Mouse (Mus musculus) kidney, adult 10 weeks (tissue): Measurements from ENCODE around the gene Abca3. TPM values are rescaled to one million over a fixed set of nuclear protein-coding genes. Genes with fewer than 3 reads are reported as not detected.

Experiments used
- polyA plus RNA-seq: library from polyadenylated mRNA; stranded (reverse); fragments of 350-450 nt; fragmentation: Illumina TruSeq; extraction: RNeasy Lipid Tissue Mini Kit (QIAGEN cat#74804); gene quantifications from one replicate; pipeline ENCODE4 v1.2.3, GENCODE M21; 2014; ENCODE audit warnings: low read depth, low replicate concordance

The Abca3 gene
- polyA plus RNA-seq = 18.1 TPM

DNA sequence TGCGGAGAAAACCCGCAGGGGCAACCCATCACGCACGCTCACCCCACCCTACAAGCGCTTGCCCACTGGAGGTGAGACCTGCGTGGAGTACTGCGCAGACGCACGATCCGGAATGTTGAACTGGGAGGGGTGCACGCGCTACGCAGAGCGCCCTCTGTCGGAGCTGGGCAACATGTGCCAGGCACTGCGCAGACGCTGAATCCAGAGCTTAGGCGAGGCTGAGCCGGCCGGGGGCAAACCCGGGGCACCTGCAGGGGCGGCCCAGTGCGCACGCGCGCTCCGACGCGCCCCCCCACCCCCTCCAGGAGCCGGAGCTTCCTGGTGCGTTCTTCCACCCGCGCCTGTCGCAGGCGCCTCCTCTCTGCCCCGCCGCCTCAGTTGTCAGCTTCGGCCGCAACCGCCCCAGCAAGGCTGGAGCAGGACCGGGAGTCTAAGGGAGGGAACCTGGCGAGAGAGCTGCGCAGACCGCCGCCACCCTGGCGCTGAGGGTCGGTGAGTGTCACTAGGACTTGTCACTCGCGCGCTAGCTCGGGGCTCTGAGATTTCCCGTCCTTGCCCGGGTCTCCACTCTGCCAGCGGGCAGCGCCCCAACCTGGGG, at the start of gene Abca3:
Gene Abca3, plus strand, starts transcription at position 191 of the 598 bp plus-strand sequence.

DNA sequence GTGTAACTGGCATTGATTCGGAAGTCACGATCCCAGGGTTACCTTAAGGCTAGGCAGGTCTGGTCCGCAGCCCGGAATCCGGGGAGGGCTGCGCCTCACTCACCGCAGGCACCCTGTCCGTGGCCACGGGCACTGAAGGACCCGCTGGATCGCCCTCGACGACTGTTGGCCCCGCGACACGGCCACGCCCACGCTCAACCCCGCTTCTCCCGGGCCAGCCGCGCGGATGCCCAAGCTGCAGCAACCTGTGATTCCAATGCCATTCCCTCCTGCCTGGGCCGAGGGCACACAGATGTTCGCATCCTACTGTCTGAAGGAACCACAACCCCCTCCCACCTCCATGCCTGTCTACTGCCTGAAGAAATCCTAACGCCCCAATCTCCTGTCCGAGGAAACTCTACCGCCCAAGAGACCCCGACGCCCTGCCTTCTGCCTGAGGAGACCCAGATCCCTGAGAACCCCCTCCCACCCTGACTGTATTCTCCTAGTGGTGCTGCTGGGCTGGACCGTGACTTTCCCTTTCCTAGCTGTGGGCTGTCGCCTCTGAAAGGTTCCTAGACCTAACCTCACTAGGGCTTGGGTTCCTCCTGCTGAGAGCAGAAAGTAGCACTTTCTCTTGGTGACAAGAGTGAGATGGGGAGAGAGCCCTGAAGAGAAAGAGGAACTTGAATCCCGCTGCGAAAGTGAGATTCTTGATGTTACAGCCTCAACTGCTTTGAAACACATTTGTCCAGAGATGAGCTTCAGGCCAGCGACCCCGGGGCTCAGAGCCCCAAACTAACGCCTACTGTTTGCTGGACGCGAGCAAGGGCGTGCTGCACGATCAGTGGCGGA, 607 bp upstream of the Abca3 start, which contains the start of gene Abca17:
Gene Abca17, minus strand, starts transcription at position 143 of the 834 bp plus-strand sequence.

DNA sequence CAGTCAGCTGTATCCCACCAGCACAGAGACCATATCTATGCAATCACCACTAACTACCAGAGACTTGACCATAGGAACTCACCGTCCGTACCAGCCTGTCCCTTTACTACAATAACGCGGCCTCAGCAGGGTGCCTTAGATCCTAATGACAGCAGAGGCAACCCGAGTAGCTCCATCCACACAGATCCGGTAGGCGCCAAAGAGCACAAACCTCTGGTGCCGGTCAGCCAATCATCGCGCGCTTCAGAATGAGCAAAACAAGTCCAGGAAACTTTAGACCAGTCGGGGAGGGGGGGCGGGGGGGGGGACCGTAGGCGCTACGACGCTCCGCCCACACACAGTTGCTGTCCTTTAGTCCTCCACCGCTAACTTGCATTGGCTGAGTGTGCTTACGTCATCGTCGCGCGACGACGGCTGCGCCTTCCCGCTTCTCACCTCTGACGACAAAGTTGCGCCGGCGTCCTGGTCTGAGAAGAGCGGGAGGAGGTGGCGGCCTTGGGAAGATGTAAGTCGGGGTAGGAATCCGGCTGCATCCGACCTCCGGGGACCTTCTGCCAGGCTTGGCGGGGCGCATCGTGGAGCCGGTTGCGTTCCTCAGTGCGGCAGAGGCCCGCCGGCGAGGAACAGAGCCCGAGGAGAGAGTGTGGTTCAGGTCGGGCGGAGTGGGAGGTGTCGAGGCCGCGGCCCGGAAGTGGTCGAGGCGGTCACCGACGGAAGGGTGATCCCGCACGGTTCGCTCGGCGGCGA, 62.7 kb downstream of the Abca3 start, which contains the start of gene Rnps1:
Gene Rnps1, plus strand, starts transcription at position 336 of the 747 bp plus-strand sequence.

DNA sequence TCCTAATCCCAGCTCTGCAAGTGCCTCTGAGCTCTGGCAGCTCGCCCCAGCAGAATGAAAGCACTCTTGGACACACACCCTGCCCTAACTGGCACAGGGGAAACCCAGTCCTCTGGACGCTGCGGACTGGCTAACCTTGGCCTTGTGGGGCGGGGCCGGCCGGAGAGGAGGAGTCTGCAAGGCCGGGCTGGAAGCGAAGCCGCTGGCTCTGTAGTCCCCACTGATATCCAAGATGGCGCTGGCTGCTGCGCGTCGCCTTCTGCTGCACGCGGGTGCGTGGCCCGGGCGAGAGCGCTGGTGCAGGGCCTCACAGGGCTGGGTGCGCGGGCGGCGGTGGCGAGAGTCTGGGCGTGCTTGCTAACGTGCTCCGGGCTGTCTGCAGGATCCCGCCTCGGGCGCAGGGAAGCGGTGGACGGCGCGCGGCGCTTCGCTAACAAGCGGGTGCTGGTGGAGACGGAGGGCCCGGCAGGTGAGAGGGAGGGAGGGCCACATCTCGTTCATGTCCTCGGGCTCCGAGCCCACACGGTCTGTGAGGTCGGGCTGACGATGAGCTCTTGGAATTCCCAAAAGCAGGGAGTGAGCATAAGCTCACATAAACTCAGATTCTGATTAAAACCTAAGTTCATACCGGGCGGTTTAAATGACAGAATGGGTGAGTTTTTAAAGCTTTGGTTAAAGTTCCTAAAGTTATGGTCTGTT, 74.9 kb downstream of the Abca3 start, which contains the start of gene Eci1:
Gene Eci1, plus strand, starts transcription at position 171 of the 699 bp plus-strand sequence.

DNA sequence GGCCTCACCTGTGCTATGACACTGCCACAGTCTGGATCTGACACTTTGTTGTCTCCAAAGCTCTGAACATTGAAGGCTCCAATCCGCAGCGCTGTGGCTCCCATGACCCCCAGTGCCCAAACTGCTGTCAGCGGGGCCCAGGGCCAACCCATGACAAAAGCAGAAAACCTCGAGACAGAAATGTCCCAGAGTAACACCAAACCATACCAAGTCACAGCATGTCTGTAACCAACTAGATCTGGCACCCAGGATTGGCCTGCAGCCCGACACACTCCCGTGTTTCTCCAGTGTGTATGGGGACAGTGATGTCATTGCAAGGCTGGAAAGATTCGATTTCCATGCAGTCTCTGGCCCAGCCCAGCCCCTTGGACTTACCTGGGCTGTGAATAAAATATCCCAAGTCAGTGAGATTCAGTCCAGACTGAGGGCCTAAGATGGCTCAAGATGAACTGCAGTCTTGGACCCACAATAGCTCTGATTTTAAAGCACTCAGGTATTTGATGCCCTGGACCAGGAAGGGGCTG, 90.9 kb downstream of the Abca3 start, which contains the start of gene Dnase1l2:
Gene Dnase1l2, minus strand, starts transcription at position 474 of the 524 bp plus-strand sequence.

Other genes starting within 250 kb of the Abca3 start
- gene Pdpk1, start 201.0 kb upstream of the Abca3 start, polyA plus RNA-seq = 45.9 TPM
- gene Amdhd2, start 188.2 kb upstream of the Abca3 start, polyA plus RNA-seq = 1.0 TPM
- gene Atp6v0c, start 182.2 kb upstream of the Abca3 start, polyA plus RNA-seq = 120 TPM
- gene Tbc1d24, start 146.4 kb upstream of the Abca3 start, polyA plus RNA-seq = 5.7 TPM
- gene Ntn3, start 142.4 kb upstream of the Abca3 start, polyA plus RNA-seq = not detected
- gene Tedc2, start 131.1 kb upstream of the Abca3 start, polyA plus RNA-seq = 1.6 TPM
- gene Ccnf, start 100.5 kb upstream of the Abca3 start, polyA plus RNA-seq = not detected
- gene Abca17, start 882 bp upstream of the Abca3 start, polyA plus RNA-seq = 0.53 TPM
- gene Rnps1, start 62.6 kb downstream of the Abca3 start, polyA plus RNA-seq = 33.1 TPM
- 43.3 TPM for gene Eci1, start 74.7 kb downstream of the Abca3 start, polyA plus RNA-seq
- gene Dnase1l2, start 91.2 kb downstream of the Abca3 start, polyA plus RNA-seq = 0.57 TPM
- 0.40 TPM for gene E4f1, start 118.4 kb downstream of the Abca3 start, polyA plus RNA-seq
- 14.7 TPM for gene Pgp, start 118.4 kb downstream of the Abca3 start, polyA plus RNA-seq
- not detected for gene Bricd5, start 121.9 kb downstream of the Abca3 start, polyA plus RNA-seq
- gene Mlst8, start 127.1 kb downstream of the Abca3 start, polyA plus RNA-seq = 2.4 TPM
- not detected for gene Caskin1, start 136.7 kb downstream of the Abca3 start, polyA plus RNA-seq
- gene Traf7, start 176.0 kb downstream of the Abca3 start, polyA plus RNA-seq = 1.9 TPM
- not detected for gene Rab26, start 182.3 kb downstream of the Abca3 start, polyA plus RNA-seq
- 4.7 TPM for gene Pkd1, start 197.9 kb downstream of the Abca3 start, polyA plus RNA-seq